Mouse (Mus musculus) forebrain, embryonic 12.5 days (tissue): ENCODE data around the gene Msi2. TPM values are rescaled to one million over a fixed set of nuclear protein-coding genes. Genes with fewer than 3 reads are reported as not detected.

ENCODE experiments used
- ATAC-seq: fragments of 200-750 bp; cut with Nextera tagmentation; 2 replicates; pipeline ENCODE4 v1.8.0; 2017; ENCODE audit warnings: moderate TSS enrichment; ENCODE audit not compliant: low FRiP score
- H3K27ac ChIP-seq: fragments of 300-500 bp; sonication (generic); 2 replicates; pipeline ENCODE4 v1.5.1; 2016; ENCODE audit warnings: mild to moderate bottlenecking
- H3K27me3 ChIP-seq: fragments of 300-500 bp; sonication (generic); 2 replicates; pipeline ENCODE4 v1.6.1; 2016; ENCODE audit warnings: mild to moderate bottlenecking
- H3K36me3 ChIP-seq: fragments of 300-500 bp; sonication (generic); replicated peaks from 2 replicates; pipeline ENCODE4 v1.6.1; 2016; ENCODE audit warnings: mild to moderate bottlenecking
- H3K4me1 ChIP-seq: fragments of 300-500 bp; sonication (generic); 2 replicates; pipeline ENCODE4 v1.6.1; 2016
- H3K4me2 ChIP-seq: fragments of 300-500 bp; sonication (generic); 2 replicates; pipeline ENCODE4 v1.6.1; 2016; ENCODE audit warnings: mild to moderate bottlenecking, moderate library complexity
- H3K4me3 ChIP-seq: fragments of 300-500 bp; sonication (generic); replicated peaks from 2 replicates; pipeline ENCODE4 v1.5.1; 2016; ENCODE audit warnings: mild to moderate bottlenecking
- H3K9ac ChIP-seq: fragments of 300-500 bp; sonication (generic); 2 replicates; pipeline ENCODE4 v1.6.1; 2016; ENCODE audit warnings: mild to moderate bottlenecking
- H3K9me3 ChIP-seq: fragments of 300-500 bp; sonication (generic); 2 replicates; pipeline ENCODE4 v1.6.1; 2016
- WGBS: fragments of 180-500 bp; shearing (Covaris S2); methylation state at CpG from one replicate; pipeline ENCODE4 v1.1.7; 2016; 5-methylcytosine and 5-hydroxymethylcytosine counted together
- polyA plus RNA-seq: library from polyadenylated mRNA; unstranded; fragments of >200 nt; fragmentation: Nextera tagmentation; extraction: Ambion mirVana; gene quantifications from 2 replicates; pipeline ENCODE4 v1.2.1, GENCODE M21; 2016

The Msi2 gene
- polyA plus RNA-seq, 1 experiment from 2014 or later = 35.8 TPM

GRCm38 (mm10) chr11:88530032-88530431 is 188.3 kb downstream of the Msi2 start:
- Histone ChIP-seq H3K27me3 (no peaks in the 10 kb centered on the region), H3K9ac (no peak overlapping the region), H3K4me3 (no peak overlapping the region), H3K4me1 (peaks cover 72% of the 10 kb centered on the region), H3K9me3 (no peaks in the 10 kb centered on the region), H3K36me3 (peaks cover 4% of the 10 kb centered on the region; the same call in 1 of the 2 replicates), H3K4me2 (no peak overlapping the region), H3K27ac (no peak overlapping the region)
- 87% methylated on average over 4 of the region's 4 CpGs for WGBS
- no peak for ATAC-seq

GRCm38 (mm10) chr11:88528522-88529101 is 189.7 kb downstream of the Msi2 start:
- H3K4me3 ChIP-seq = no peak overlapping the region
- no peaks in the 10 kb centered on the region for H3K27me3 ChIP-seq
- WGBS = 47% methylated on average over 8 of the region's 8 CpGs
- no peak overlapping the region for H3K4me2 ChIP-seq
- H3K9me3 ChIP-seq = no peaks in the 10 kb centered on the region
- peak overlapping the region; percentile 27 for H3K27ac ChIP-seq
- no peak overlapping the region for H3K9ac ChIP-seq
- H3K36me3 ChIP-seq = peaks cover 4% of the 10 kb centered on the region; the same call in 1 of the 2 replicates
- H3K4me1 ChIP-seq = peaks cover 72% of the 10 kb centered on the region
- ATAC-seq = no peak

GRCm38 (mm10) chr11:88526711-88527110 is 191.6 kb downstream of the Msi2 start:
- 5% methylated on average over 7 of the region's 7 CpGs for WGBS
- Histone ChIP-seq H3K36me3 (peaks cover 4% of the 10 kb centered on the region; the same call in 1 of the 2 replicates), H3K4me2 (no peak overlapping the region)

GRCm38 (mm10) chr11:88524790-88525575 is 193.3 kb downstream of the Msi2 start:
- peak; percentile 50 for ATAC-seq
- Histone ChIP-seq H3K9me3 (no peaks in the 10 kb centered on the region), H3K4me3 (no peak overlapping the region), H3K4me1 (peaks cover 97% of the 10 kb centered on the region), H3K36me3 (peaks cover 4% of the 10 kb centered on the region; the same call in 1 of the 2 replicates), H3K9ac (peak overlapping the region; percentile 17), H3K27me3 (no peaks in the 10 kb centered on the region), H3K4me2 (peak overlapping the region; percentile 21; the same call in 1 of the 2 replicates), H3K27ac (peak overlapping the region; percentile 82)
- 26% methylated on average over 10 of the region's 10 CpGs for WGBS

More at GRCm38 (mm10) chr11:88526711-88527110, 191.6 kb downstream of the Msi2 start:
- Histone ChIP-seq H3K9me3 (no peaks in the 10 kb centered on the region), H3K4me3 (no peak overlapping the region), H3K27me3 (no peaks in the 10 kb centered on the region), H3K4me1 (peaks cover 85% of the 10 kb centered on the region), H3K9ac (no peak overlapping the region; the same call in 1 of the 2 replicates), H3K27ac (peak overlapping the region; percentile 82)
- peak; percentile 3; the same call in 1 of the 2 replicates for ATAC-seq

DNA sequence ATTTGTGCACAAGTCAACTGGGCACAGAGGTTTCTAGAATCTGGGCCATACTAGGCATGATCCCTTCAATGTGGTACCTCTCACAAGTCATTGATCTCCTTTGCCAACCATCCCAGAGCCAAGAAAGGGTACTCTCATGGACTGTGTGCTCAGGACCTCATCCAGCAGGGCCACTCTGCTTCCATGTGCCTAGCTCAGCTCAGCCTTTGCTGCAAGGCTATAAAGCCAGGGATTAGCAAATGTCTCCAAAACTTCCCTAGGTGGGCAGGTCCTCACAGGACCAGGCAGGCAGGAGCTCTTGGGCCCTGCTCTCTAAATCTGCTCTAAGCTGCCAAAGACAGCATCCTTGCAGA is 193.9 kb downstream of the Msi2 start:
- Histone ChIP-seq H3K9me3 (no peaks in the 10 kb centered on the region), H3K4me1 (peaks cover 92% of the 10 kb centered on the region), H3K4me2 (no peak overlapping the region), H3K27me3 (no peaks in the 10 kb centered on the region), H3K4me3 (no peak overlapping the region), H3K36me3 (0 out of 2 replicates have a peak, but pooled peaks cover under 1% of the 10 kb centered on the region), H3K9ac (peak overlapping the region; percentile 17; the same call in 1 of the 2 replicates), H3K27ac (peak overlapping the region; percentile 82)
- ATAC-seq = no peak

DNA sequence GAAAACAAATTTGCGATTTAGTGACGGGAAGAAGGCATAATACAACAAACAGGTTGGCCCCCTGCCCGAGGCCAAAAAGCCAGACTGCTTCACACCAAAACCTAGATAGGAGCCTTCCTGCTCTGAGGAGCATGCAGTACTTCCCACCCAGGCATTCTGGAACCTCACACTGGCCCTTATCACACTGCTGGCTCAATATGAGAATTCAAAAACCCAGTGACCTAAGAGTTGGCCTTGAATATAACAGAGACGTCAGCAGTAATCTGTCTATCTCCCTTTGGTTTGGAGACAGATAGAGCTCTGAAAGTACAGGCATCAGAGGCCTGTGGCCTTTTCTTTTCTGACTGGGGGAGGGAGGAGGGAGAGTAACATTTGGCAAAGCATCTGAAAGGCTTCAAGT is 194.4 kb downstream of the Msi2 start:
- WGBS = 70% methylated on average over 4 of the region's 4 CpGs
- H3K4me3 ChIP-seq = no peak overlapping the region

DNA sequence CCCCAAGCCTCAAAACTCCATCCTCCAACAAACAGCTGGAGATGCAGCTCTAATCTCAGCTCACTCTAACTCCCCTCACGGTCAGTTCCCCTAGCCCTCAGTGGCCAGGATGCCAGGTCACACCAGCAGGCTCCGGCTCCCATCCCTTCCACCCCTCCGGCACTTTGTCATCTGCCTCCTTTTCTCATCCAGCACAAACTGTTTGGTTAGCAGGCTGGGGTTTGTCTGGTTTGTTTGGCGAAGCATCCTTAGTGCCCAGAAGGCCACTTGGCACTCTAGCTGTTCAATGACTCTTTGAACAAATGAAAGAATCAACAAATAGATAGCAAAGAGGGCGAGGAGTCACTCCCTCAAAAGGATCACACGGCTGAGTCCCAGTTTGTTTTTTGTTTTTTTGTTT is 194.8 kb downstream of the Msi2 start:
- ATAC-seq = no peak
- Histone ChIP-seq H3K4me3 (no peak overlapping the region), H3K9ac (peak overlapping the region; percentile 25; the same call in 1 of the 2 replicates), H3K9me3 (no peaks in the 10 kb centered on the region), H3K27me3 (no peaks in the 10 kb centered on the region), H3K27ac (0 out of 2 replicates have a peak overlapping the region, but pooled peaks have one; percentile 19), H3K4me2 (no peak overlapping the region), H3K36me3 (0 out of 2 replicates have a peak, but pooled peaks cover 4% of the 10 kb centered on the region), H3K4me1 (peaks cover 83% of the 10 kb centered on the region)
- 75% methylated on average over 6 of the region's 6 CpGs for WGBS

More for the DNA sequence above, 194.4 kb downstream of the Msi2 start:
- Histone ChIP-seq H3K36me3 (0 out of 2 replicates have a peak, but pooled peaks cover 3% of the 10 kb centered on the region), H3K27me3 (no peaks in the 10 kb centered on the region), H3K4me2 (no peak overlapping the region), H3K27ac (no peak overlapping the region), H3K9me3 (no peaks in the 10 kb centered on the region), H3K9ac (no peak overlapping the region), H3K4me1 (peaks cover 87% of the 10 kb centered on the region)
- ATAC-seq = no peak

- ATAC-seq = no peak
- H3K9ac ChIP-seq = no peak overlapping the region
- H3K36me3 ChIP-seq = 0 out of 2 replicates have a peak, but pooled peaks cover 4% of the 10 kb centered on the region
- H3K9me3 ChIP-seq = no peaks in the 10 kb centered on the region
- H3K4me3 ChIP-seq = no peak overlapping the region
- H3K27ac ChIP-seq = no peak overlapping the region
- WGBS = 88% methylated on average over 5 of the region's 5 CpGs
- H3K4me1 ChIP-seq = peaks cover 78% of the 10 kb centered on the region
- no peaks in the 10 kb centered on the region for H3K27me3 ChIP-seq
- no peak overlapping the region for H3K4me2 ChIP-seq
Measured at GRCm38 (mm10) chr11:88522114-88522513, 196.2 kb downstream of the Msi2 start.

- Histone ChIP-seq H3K9me3 (no peaks in the 10 kb centered on the region), H3K27me3 (no peaks in the 10 kb centered on the region), H3K4me2 (no peak overlapping the region), H3K4me3 (no peak overlapping the region), H3K27ac (peak overlapping the region; percentile 61), H3K36me3 (0 out of 2 replicates have a peak, but pooled peaks cover 4% of the 10 kb centered on the region), H3K9ac (no peak overlapping the region), H3K4me1 (peaks cover 78% of the 10 kb centered on the region)
- WGBS = 67% methylated on average over 19 of the region's 19 CpGs
- ATAC-seq = no peak
Measured at GRCm38 (mm10) chr11:88520951-88521730, 197.2 kb downstream of the Msi2 start.

GRCm38 (mm10) chr11:88518361-88518760 is 200.0 kb downstream of the Msi2 start:
- H3K27me3 ChIP-seq = no peaks in the 10 kb centered on the region
- peaks cover 77% of the 10 kb centered on the region for H3K4me1 ChIP-seq
- H3K4me3 ChIP-seq = no peak overlapping the region
- no peak overlapping the region for H3K27ac ChIP-seq
- ATAC-seq = no peak
- no peaks in the 10 kb centered on the region for H3K9me3 ChIP-seq
- H3K4me2 ChIP-seq = no peak overlapping the region
- 0 out of 2 replicates have a peak, but pooled peaks cover 4% of the 10 kb centered on the region for H3K36me3 ChIP-seq
- no peak overlapping the region for H3K9ac ChIP-seq
- 93% methylated on average over 3 of the region's 3 CpGs for WGBS

DNA sequence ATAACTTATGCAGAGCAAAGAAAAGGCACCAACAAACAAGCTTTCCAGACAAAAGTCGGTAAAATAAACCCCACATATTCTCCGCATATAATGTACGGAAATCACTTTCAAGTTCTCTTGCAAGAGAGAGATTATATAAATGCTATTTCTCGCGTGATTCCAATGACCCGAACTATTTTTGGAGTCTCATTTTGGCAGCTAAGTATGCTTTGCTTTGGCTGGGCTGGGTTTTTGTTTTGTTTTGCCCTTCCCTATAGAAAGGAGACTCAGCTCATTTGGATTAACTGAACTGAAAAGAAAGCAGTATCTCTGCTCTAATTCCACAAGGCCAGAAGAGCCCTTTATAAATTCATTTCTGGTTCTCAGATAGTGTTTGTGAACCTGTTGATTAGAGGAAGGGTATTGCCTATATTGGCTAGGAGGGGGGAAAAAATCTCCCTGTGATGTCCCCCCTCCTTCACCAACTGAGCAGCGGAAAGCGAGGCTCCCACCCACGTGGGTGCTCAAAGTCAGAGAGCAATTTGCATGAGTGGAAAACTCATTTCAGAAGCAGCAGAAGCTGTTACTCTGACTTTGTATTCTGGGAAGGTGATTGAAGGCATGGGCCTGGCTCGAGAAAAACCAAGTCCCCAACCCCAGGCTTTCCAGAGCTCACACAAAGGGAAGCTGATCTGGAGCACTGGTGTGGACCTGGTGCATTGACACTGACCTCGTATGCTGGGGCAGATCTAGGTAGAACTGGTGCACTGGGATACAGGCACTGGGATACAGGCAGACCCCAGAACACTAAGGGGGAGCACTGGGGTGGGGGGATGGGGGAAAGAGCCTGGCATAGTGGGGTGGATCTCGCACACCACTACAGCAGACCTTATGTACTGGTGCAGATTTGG is 201.5 kb downstream of the Msi2 start:
- Histone ChIP-seq H3K4me2 (no peak overlapping the region), H3K27ac (peak overlapping the region; percentile 75), H3K9me3 (no peaks in the 10 kb centered on the region), H3K4me1 (peaks cover 79% of the 10 kb centered on the region), H3K4me3 (no peak overlapping the region), H3K9ac (no peak overlapping the region), H3K27me3 (no peaks in the 10 kb centered on the region), H3K36me3 (0 out of 2 replicates have a peak, but pooled peaks cover 4% of the 10 kb centered on the region)
- 38% methylated on average over 12 of the region's 12 CpGs for WGBS
- no peak for ATAC-seq
